Mouse (Mus musculus) embryonic facial prominence, embryonic 11.5 days (tissue): ENCODE data around the gene Hmg20b. TPM values are rescaled to one million over a fixed set of nuclear protein-coding genes. Genes with fewer than 3 reads are reported as not detected.

Source experiments
- ATAC-seq: fragments of 200-750 bp; cut with Nextera tagmentation; replicated peaks from 2 replicates; pipeline ENCODE4 v1.8.0; 2017; ENCODE audit warnings: low read depth; ENCODE audit not compliant: insufficient number of reproducible peaks, low FRiP score, low TSS enrichment
- DNase-seq: peaks from one replicate; pipeline ENCODE4 v3.0.0-alpha.2; 2015; ENCODE audit warnings: low spot score
- H3K27ac ChIP-seq: fragments of 300-500 bp; sonication (generic); replicated peaks from 2 replicates; pipeline ENCODE4 v1.5.1; 2014; ENCODE audit warnings: mild to moderate bottlenecking, low read depth, low read length, control low read depth
- H3K27me3 ChIP-seq: fragments of 300-500 bp; sonication (generic); 2 replicates; pipeline ENCODE4 v1.6.1; 2014; ENCODE audit warnings: mild to moderate bottlenecking, low read length, moderate library complexity, mixed read lengths; ENCODE audit not compliant: control insufficient read depth, insufficient read depth
- H3K36me3 ChIP-seq: fragments of 300-500 bp; sonication (generic); replicated peaks from 2 replicates; pipeline ENCODE4 v1.6.1; 2014; ENCODE audit warnings: low read depth, mild to moderate bottlenecking, low read length, moderate library complexity, mixed read lengths; ENCODE audit not compliant: control insufficient read depth, insufficient read depth
- H3K4me1 ChIP-seq: fragments of 300-500 bp; sonication (generic); 2 replicates; pipeline ENCODE4 v1.6.1; 2014; ENCODE audit warnings: low read length, mixed read lengths; ENCODE audit not compliant: control insufficient read depth, insufficient read depth
- H3K4me2 ChIP-seq: fragments of 300-500 bp; sonication (generic); 2 replicates; pipeline ENCODE4 v1.6.1; 2014; ENCODE audit warnings: low read depth, mild to moderate bottlenecking, control low read depth, low read length, moderate library complexity
- H3K4me3 ChIP-seq: fragments of 300-500 bp; sonication (generic); 2 replicates; pipeline ENCODE4 v1.5.1; 2014; ENCODE audit warnings: low read depth, low read length, control low read depth
- H3K9ac ChIP-seq: fragments of 300-500 bp; sonication (generic); replicated peaks from 2 replicates; pipeline ENCODE4 v1.6.1; 2014; ENCODE audit warnings: mild to moderate bottlenecking, control low read depth, low read length
- H3K9me3 ChIP-seq: fragments of 300-500 bp; sonication (generic); replicated peaks from 2 replicates; pipeline ENCODE4 v1.6.1; 2016; ENCODE audit warnings: mild to moderate bottlenecking, low read length, inconsistent platforms, mixed read lengths; ENCODE audit not compliant: control insufficient read depth
- WGBS: fragments of 180-500 bp; shearing (Covaris S2); extraction: QIAGEN DNeasy Blood & Tissue Kit; methylation state at CpG from one replicate; pipeline ENCODE4 v1.1.7; 2014; 5-methylcytosine and 5-hydroxymethylcytosine counted together
- polyA plus RNA-seq: library from polyadenylated mRNA; unstranded; fragments of >200 nt; fragmentation: Nextera tagmentation; extraction: Ambion mirVana; gene quantifications from 2 replicates; pipeline ENCODE4 v1.2.1, GENCODE M21; 2014

The Hmg20b gene
- polyA plus RNA-seq, 1 experiment from 2014 or later: 97.9 TPM

DNA sequence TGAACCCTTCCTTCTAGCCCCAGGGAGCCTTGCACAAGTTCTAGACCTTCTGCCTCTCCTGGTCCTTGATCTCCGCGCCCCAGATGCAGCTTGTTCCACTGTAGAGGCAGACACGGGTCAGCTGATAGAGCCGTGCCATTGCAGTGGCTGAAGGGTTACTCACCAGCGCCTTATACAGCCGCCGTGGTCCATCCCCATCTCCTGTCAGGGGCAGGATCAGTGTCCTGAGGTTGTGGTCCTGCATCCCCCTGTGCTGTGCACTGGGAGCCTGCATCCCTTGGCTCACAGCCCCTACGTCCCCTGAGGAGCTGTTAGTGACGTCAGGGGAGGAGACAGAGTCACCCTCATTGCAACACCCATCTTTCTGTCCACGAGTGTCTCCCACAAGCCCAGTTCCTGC is 47.0 kb downstream of the Hmg20b start:
- WGBS: 83% methylated on average over 10 of the region's 10 CpGs
- DNase-seq (no peak), ATAC-seq (no peak)
- Histone ChIP-seq H3K4me2 (no peak overlapping the region), H3K4me3 (no peak overlapping the region), H3K9ac (no peak overlapping the region), H3K36me3 (peaks cover 13% of the 10 kb centered on the region), H3K9me3 (no peaks in the 10 kb centered on the region), H3K27me3 (no peaks in the 10 kb centered on the region), H3K27ac (no peak overlapping the region), H3K4me1 (no peaks in the 10 kb centered on the region)

DNA sequence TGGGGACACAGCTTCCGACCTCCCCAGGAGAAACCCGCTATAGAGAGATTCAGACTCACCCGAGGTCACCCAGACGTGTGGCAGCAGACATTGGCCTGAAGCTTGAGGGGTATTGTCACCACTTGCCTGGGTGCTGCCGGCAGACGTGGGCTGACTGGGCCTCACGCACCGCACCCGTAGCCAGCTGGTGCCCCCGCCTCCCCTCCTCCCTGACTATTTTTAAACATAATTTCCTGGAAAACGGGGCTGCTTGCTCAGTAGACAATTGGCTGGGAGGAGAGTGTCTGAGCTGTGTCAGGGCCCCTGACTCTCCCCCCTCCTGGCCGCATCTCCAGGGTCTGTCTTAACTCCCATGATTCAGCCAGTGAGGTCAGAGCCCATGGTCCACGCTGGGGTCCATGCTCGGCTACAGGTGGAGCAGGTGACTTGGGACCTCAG is 47.5 kb downstream of the Hmg20b start:
- H3K36me3 ChIP-seq: peaks cover 9% of the 10 kb centered on the region
- no peak overlapping the region for H3K27ac ChIP-seq
- H3K4me2 ChIP-seq: peak overlapping the region; percentile 7; the same call in 1 of the 2 replicates
- no peak overlapping the region for H3K4me3 ChIP-seq
- H3K9me3 ChIP-seq: no peaks in the 10 kb centered on the region
- ATAC-seq: no peak
- no peak for DNase-seq
- no peaks in the 10 kb centered on the region for H3K4me1 ChIP-seq
- H3K9ac ChIP-seq: no peak overlapping the region
- H3K27me3 ChIP-seq: no peaks in the 10 kb centered on the region
- 74% methylated on average over 14 of the region's 14 CpGs for WGBS

DNA sequence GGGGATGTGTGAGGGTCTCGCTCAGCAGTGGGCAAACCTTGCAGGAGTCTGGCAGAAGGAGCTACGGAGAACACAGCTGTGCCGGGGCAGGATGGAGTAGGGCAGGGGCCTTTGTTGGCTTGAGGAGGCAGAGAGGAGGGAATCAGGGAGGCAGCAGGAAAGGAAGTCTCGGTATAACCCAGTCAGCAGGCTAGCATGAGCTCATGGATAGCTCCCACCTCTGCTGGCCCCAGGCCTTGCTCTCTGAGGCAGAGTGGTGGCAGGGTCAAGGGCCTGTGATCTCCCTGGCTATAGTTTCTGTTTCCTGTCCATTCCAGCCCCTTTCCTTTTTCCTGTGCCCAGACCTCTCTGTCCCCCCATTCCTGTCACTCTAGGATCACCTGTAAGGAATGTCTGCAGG is 48.0 kb downstream of the Hmg20b start:
- DNase-seq (no peak), ATAC-seq (no peak)
- no peak overlapping the region for H3K9ac ChIP-seq
- no peak overlapping the region for H3K27ac ChIP-seq
- H3K27me3 ChIP-seq: no peaks in the 10 kb centered on the region
- H3K4me1 ChIP-seq: no peaks in the 10 kb centered on the region
- H3K9me3 ChIP-seq: no peaks in the 10 kb centered on the region
- 79% methylated on average over 4 of the region's 4 CpGs for WGBS
- H3K36me3 ChIP-seq: peaks cover 4% of the 10 kb centered on the region
- H3K4me3 ChIP-seq: no peak overlapping the region
- H3K4me2 ChIP-seq: no peak overlapping the region

DNA sequence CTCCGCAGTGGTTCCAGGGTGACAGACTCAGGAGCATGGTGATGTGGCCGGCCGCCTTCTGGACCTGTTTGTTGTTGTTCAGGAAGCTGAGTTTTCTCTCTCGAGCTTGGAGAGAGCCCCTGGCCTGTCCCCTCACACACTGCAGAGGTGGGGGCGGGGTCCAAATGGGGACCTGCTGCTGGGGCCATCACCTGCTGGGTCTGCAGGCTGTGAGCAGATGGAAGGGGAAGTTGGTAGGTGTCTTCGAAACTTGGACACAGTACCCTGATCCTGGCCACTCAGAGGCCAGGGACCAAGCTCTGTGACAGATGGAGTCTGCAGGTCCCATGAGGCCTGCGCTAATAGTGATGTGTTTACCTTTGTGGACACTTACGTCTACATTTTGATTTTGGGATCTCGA is 49.0 kb downstream of the Hmg20b start:
- WGBS: 79% methylated on average over 9 of the region's 9 CpGs
- H3K9me3 ChIP-seq: no peaks in the 10 kb centered on the region
- no peak overlapping the region for H3K9ac ChIP-seq
- H3K4me3 ChIP-seq: no peak overlapping the region
- H3K36me3 ChIP-seq: peaks cover 1% of the 10 kb centered on the region
- DNase-seq: no peak
- no peaks in the 10 kb centered on the region for H3K4me1 ChIP-seq
- H3K27ac ChIP-seq: no peak overlapping the region
- no peak for ATAC-seq
- no peaks in the 10 kb centered on the region for H3K27me3 ChIP-seq
- no peak overlapping the region for H3K4me2 ChIP-seq

DNA sequence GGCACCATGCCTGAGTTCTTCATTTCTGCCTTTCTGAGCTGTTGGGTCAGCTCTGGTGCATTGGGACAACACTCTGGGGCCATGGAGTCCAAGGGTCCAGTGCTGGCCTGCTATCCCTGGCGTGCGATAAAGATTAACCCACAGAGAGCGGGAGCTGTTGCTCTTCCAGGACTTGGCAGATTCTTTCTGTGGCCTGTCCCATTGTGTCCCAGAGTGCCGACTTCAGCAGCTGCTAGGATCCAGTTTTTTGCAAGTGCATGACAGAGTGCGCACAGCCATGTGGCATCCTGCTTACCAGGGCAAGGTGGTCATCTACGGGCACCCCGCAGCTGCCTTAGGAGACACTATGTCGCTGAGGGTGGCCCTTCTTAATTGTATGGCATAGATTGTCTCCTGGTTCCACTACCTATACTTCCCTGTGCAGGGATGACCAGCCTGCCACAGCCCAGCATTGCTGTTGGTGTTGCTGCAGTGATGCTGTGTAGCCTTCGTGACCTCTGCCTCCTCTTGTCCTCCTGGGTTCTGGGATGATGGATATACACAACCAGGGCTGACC is 49.9 kb downstream of the Hmg20b start:
- H3K9ac ChIP-seq: no peak overlapping the region
- 80% methylated on average over 9 of the region's 9 CpGs for WGBS
- H3K4me3 ChIP-seq: no peak overlapping the region
- H3K4me2 ChIP-seq: no peak overlapping the region
- H3K4me1 ChIP-seq: no peaks in the 10 kb centered on the region
- no peaks in the 10 kb centered on the region for H3K36me3 ChIP-seq
- ATAC-seq (no peak), DNase-seq (no peak)
- no peaks in the 10 kb centered on the region for H3K9me3 ChIP-seq
- H3K27me3 ChIP-seq: no peaks in the 10 kb centered on the region
- H3K27ac ChIP-seq: no peak overlapping the region

DNA sequence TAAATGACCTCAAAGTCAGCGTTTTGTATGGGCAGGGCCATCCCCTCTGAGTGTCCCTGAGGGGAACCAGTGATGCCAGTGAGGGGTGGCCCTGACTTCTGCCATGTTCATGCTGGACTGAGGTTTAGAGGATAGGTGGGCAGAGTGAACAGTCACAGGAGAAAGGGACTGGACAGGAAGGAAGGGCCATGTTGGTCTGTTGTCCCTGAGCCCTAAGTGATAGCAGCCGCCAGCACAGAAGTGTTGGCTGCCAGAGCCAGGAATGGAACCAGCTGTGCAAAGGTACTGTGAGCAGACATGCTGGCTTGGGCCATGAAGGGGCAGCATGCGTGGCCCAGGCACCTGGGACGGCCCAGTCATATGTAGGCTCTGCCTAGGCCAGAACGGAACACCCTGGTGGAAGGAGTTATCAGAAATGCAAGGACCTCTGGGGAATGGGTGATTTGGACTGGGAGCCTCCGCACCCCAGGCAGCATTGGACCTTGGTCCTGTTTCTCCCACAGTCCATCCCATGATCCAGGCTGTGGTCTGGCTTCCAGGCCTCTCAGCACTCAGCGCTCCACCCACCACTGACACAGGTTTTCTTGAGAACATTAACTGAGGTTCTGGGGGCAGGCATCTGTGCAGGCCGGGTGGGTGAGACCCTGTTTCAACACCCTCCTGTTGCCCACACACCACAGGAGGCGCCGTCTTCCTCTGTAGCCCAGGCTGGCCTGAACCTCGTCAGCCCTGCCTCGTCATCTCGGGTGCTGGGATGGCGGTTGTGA is 50.5 kb downstream of the Hmg20b start:
- DNase-seq (no peak), ATAC-seq (no peak)
- Histone ChIP-seq H3K27ac (no peak overlapping the region), H3K4me3 (no peak overlapping the region), H3K4me1 (no peaks in the 10 kb centered on the region), H3K27me3 (no peaks in the 10 kb centered on the region), H3K4me2 (no peak overlapping the region), H3K9me3 (no peaks in the 10 kb centered on the region), H3K36me3 (no peaks in the 10 kb centered on the region), H3K9ac (no peak overlapping the region)
- WGBS: 86% methylated on average over 14 of the region's 14 CpGs

DNA sequence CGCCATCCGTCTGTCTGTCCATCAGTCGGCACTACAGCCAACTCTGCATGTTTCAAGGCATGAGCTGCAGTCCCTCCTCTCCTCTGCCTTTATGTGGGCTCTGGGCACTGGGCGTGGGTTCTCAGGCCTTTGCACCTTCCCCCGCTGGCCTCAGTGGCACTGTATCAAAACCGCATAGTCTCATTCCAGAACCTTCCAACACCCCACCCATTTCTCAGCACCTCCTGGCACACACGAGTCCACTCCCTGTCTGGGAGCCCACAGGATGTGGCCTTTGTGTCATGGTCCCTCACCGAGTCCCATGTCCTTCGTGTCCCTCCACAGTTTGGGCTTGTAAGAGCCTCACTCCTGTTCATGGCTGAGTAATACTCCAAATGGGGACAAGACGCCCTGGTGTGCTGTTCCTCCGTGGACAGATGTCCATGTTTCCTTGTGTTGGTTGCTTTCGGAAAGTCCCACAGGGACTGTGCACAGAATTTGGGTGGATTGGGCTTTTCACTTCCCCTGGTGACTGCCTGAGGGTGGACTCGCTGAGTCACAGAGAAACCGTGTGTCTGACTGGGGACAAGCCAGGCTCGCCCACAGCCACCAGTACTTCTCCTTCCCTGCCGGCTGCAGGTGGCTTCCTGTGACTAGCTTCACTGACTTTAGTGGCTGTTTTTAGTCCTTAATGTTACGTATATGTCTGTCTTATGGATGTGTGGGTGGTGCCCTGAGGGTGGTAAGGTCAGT is 51.7 kb downstream of the Hmg20b start:
- 96% methylated on average over 17 of the region's 17 CpGs for WGBS
- ATAC-seq (no peak), DNase-seq (no peak)
- peaks cover 8% of the 10 kb centered on the region; the same call in 1 of the 2 replicates for H3K4me1 ChIP-seq
- no peaks in the 10 kb centered on the region for H3K27me3 ChIP-seq
- H3K4me3 ChIP-seq: no peak overlapping the region
- H3K27ac ChIP-seq: no peak overlapping the region
- no peaks in the 10 kb centered on the region for H3K9me3 ChIP-seq
- H3K4me2 ChIP-seq: no peak overlapping the region
- no peak overlapping the region for H3K9ac ChIP-seq
- no peaks in the 10 kb centered on the region for H3K36me3 ChIP-seq

DNA sequence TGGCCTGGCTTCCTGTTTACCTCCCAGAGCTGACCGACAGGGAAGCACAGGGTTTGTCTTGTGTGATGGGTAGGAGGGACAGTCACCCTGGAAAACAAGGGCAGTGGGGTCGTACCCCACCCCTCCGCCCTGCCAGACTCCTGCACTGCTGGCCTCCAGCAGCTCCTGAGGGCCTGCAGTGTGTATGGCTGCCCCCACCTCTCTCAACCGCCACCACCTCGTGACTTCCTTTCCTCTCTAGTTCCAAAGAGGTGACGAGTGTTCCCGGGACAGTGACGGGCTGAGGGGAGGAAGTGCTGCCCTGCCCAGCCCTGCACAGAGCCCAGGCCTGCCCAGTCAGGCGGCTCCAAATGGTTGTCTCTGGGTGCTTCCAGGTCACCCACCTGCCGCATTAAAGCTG is 52.4 kb downstream of the Hmg20b start:
- Histone ChIP-seq H3K27ac (no peak overlapping the region), H3K9me3 (no peaks in the 10 kb centered on the region), H3K9ac (no peak overlapping the region), H3K4me1 (peaks cover 8% of the 10 kb centered on the region; the same call in 1 of the 2 replicates), H3K27me3 (no peaks in the 10 kb centered on the region), H3K4me2 (no peak overlapping the region), H3K36me3 (no peaks in the 10 kb centered on the region), H3K4me3 (no peak overlapping the region)
- ATAC-seq: no peak
- 45% methylated on average over 10 of the region's 10 CpGs for WGBS
- DNase-seq: no peak
